Comparison of ENCODE assay signal across 13 mouse cellular contexts in genomic region chr11:53229011-53229410, GRCm38 (mm10).
DNase-seq lines count a peak whose midpoint lies in the region.
"Had no signal": no experiment of that assay in that cellular context is flagged by ENCODE, and none has a peak within 500 bp of the region (broad histone marks: within the 10 kb centered on the region; RNA-seq: fewer than 3 reads in every experiment).

No protein-coding gene starts in this region.

- DNase-seq in cerebellum, postnatal 14 days: peak; percentile 19 to 42
- no peak for DNase-seq in cerebellum, postnatal 36 days
- DNase-seq in right cerebral cortex, adult 18-20 months: peak; percentile 78
- no peak for DNase-seq in right cerebral cortex, postnatal 4 days
- DNase-seq in left cerebral cortex, postnatal 25 days (ENCODE audit: low spot score in 2 of 2): peak; percentile 54 to 89
- peak; percentile 62 for DNase-seq in telencephalon, adult 2 months (ENCODE audit: low read depth, low spot score)
- no peak for DNase-seq in kidney, postnatal 25 days
- no peak for DNase-seq in gastrocnemius, postnatal 25 days
- DNase-seq: adrenal gland, postnatal 10 days; cerebellum, adult 11 months; heart, postnatal 14 days; liver; retina, postnatal 1 day had no signal

- intact Hi-C loops in left cerebral cortex, postnatal 25 days (cut with DNase I): no loop called here

Comparison
In these comparisons a context has a peak if more than half of its experiments do, and no peak if none do; other contexts are left out.
1. DNase-seq: peak in cerebellum, postnatal 14 days (2 of 2), right cerebral cortex, adult 18-20 months (single experiment), left cerebral cortex, postnatal 25 days (2 of 2) and telencephalon, adult 2 months (single experiment); none in cerebellum, postnatal 36 days (0 of 2), right cerebral cortex, postnatal 4 days (single experiment), kidney, postnatal 25 days (0 of 2) and gastrocnemius, postnatal 25 days (single experiment).